Mouse (Mus musculus): ENCODE results near the gene Spo11.

The Spo11 gene

GRCm38 (mm10) chr2:172977409-172978130 lies at the start of gene Spo11:
Gene Spo11 (plus strand): TSS chr2:172977700.
- WGBS = 40% methylated on average over 14 of the region's 14 CpGs

GRCm38 (mm10) chr2:172929905-172930436 lies 47.5 kb upstream of the Spo11 start:
- WGBS = 93% methylated on average over 14 of the region's 14 CpGs

- 87% methylated on average over 17 of the region's 17 CpGs for WGBS
Measured at GRCm38 (mm10) chr2:172931137-172931898, 46.2 kb upstream of the Spo11 start.

GRCm38 (mm10) chr2:172933631-172934419 lies 43.7 kb upstream of the Spo11 start:
- WGBS = 10% methylated on average over 34 of the region's 34 CpGs

- WGBS = 18% methylated on average over 8 of the region's 8 CpGs
Measured at GRCm38 (mm10) chr2:172934420-172934788, 43.1 kb upstream of the Spo11 start.

GRCm38 (mm10) chr2:172934891-172935740 lies 42.4 kb upstream of the Spo11 start:
- 57% methylated on average over 30 of the region's 30 CpGs for WGBS

- WGBS = 87% methylated on average over 12 of the region's 12 CpGs
Measured at GRCm38 (mm10) chr2:172935776-172936562, 41.5 kb upstream of the Spo11 start.

GRCm38 (mm10) chr2:172936844-172937243 lies 40.7 kb upstream of the Spo11 start:
- WGBS = 84% methylated on average over 5 of the region's 5 CpGs

- 60% methylated on average over 12 of the region's 12 CpGs for WGBS
Measured at GRCm38 (mm10) chr2:172937326-172938190, 39.9 kb upstream of the Spo11 start.

- 3% methylated on average over 57 of the region's 57 CpGs for WGBS
Measured at GRCm38 (mm10) chr2:172938761-172939638, 38.5 kb upstream of the Spo11 start.

GRCm38 (mm10) chr2:172939639-172940002 lies 37.9 kb upstream of the Spo11 start:
- under 1% methylated on average over 26 of the region's 26 CpGs for WGBS

GRCm38 (mm10) chr2:172940003-172940798 lies 37.3 kb upstream of the Spo11 start, which contains the start of gene Bmp7:
Gene Bmp7 (minus strand): TSS chr2:172940321.
- under 1% methylated on average over 82 of the region's 82 CpGs for WGBS

- WGBS = 1% methylated on average over 13 of the region's 13 CpGs
Measured at GRCm38 (mm10) chr2:172940799-172941163, 36.7 kb upstream of the Spo11 start.

- WGBS = 44% methylated on average over 5 of the region's 5 CpGs
Measured at GRCm38 (mm10) chr2:172949051-172949450, 28.4 kb upstream of the Spo11 start.

- WGBS = 78% methylated on average over 9 of the region's 9 CpGs
Measured at GRCm38 (mm10) chr2:172950119-172950676, 27.3 kb upstream of the Spo11 start.

GRCm38 (mm10) chr2:172950722-172951121 lies 26.8 kb upstream of the Spo11 start:
- 70% methylated on average over 11 of the region's 11 CpGs for WGBS

- 82% methylated on average over 2 of the region's 2 CpGs for WGBS
Measured at GRCm38 (mm10) chr2:172951976-172952375, 25.5 kb upstream of the Spo11 start.

All from cerebral cortex, adult 2 months (tissue).